Mouse (Mus musculus) testis, adult 2 months (tissue): ENCODE results near the gene Wdr89.

Experiments
- CTCF ChIP-seq: fragments of 200-500 bp; IDR thresholded peaks from 2 replicates; pipeline ENCODE4 v1.5.1; 2012; ENCODE audit warnings: low read depth, mild to moderate bottlenecking, inconsistent platforms, low read length, moderate library complexity; ENCODE audit not compliant: control insufficient read depth, insufficient read depth, insufficient replicate concordance
- POLR2A ChIP-seq: fragments of 200-500 bp; IDR thresholded peaks from 2 replicates; pipeline ENCODE4 v1.6.1; 2012; ENCODE audit warnings: low read depth, mild to moderate bottlenecking, inconsistent platforms, low read length, moderate library complexity; ENCODE audit not compliant: control insufficient read depth

DNA sequence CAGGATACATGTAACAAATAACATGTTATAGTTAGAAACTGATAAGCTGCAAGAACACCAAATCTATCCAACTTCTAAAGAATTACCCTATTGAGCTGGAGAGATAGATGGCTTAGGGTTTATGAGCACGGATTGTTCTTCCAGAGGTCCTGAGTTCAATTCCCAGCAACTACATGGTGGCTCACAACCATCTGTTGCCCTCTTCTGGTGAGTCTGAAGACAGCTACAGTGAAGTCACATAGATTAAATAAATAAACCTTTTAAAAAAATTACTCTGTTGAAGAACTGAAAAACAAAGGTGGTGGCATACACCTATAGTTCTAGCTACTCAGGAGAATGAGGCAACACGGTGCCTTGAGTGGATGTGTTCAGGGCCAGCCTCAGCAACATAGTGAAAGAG lies 21.7 kb downstream of the Wdr89 start:
- TF ChIP-seq POLR2A (no peak), CTCF (no peak)
